Mouse (Mus musculus) heart, embryonic 16.5 days (tissue): Measurements from ENCODE around the gene Arhgap35. TPM values are rescaled to one million over a fixed set of nuclear protein-coding genes. Genes with fewer than 3 reads are reported as not detected.

ENCODE experiments used
- ATAC-seq: fragments of 200-750 bp; cut with Nextera tagmentation; replicated peaks from 2 replicates; pipeline ENCODE4 v1.8.0; 2017; ENCODE audit warnings: moderate number of reproducible peaks; ENCODE audit not compliant: insufficient read depth, low FRiP score; ENCODE audit errors: extremely low read depth
- H3K27ac ChIP-seq: fragments of 300-500 bp; sonication (generic); 2 replicates; pipeline ENCODE4 v1.5.1; 2014; ENCODE audit warnings: mild to moderate bottlenecking, low read length, control low read depth, moderate library complexity
- H3K27me3 ChIP-seq: fragments of 300-500 bp; sonication (generic); 2 replicates; pipeline ENCODE4 v1.6.1; 2014; ENCODE audit warnings: low read length, mixed read lengths; ENCODE audit not compliant: control insufficient read depth, insufficient read depth
- H3K36me3 ChIP-seq: fragments of 300-500 bp; sonication (generic); 2 replicates; pipeline ENCODE4 v1.6.1; 2014; ENCODE audit not compliant: control insufficient read depth, insufficient read depth
- H3K4me1 ChIP-seq: fragments of 300-500 bp; sonication (generic); 2 replicates; pipeline ENCODE4 v1.6.1; 2014; ENCODE audit warnings: low read length, mixed read lengths; ENCODE audit not compliant: control insufficient read depth, insufficient read depth
- H3K4me2 ChIP-seq: fragments of 300-500 bp; sonication (generic); 2 replicates; pipeline ENCODE4 v1.6.1; 2014; ENCODE audit warnings: low read depth, mild to moderate bottlenecking, control low read depth, low read length
- H3K4me3 ChIP-seq: fragments of 300-500 bp; sonication (generic); 2 replicates; pipeline ENCODE4 v1.5.1; 2014; ENCODE audit warnings: mild to moderate bottlenecking, control low read depth, low read length
- H3K9ac ChIP-seq: fragments of 300-500 bp; sonication (generic); 2 replicates; pipeline ENCODE4 v1.6.1; 2014; ENCODE audit warnings: low read length, control low read depth
- H3K9me3 ChIP-seq: fragments of 300-500 bp; sonication (generic); replicated peaks from 2 replicates; pipeline ENCODE4 v1.6.1; 2016; ENCODE audit warnings: low read length; ENCODE audit not compliant: control insufficient read depth
- WGBS: fragments of 180-500 bp; shearing (Covaris S2); extraction: QIAGEN DNeasy Blood & Tissue Kit; methylation state at CpG from one replicate; pipeline ENCODE4 v1.1.7; 2014; 5-methylcytosine and 5-hydroxymethylcytosine counted together
- polyA plus RNA-seq: library from polyadenylated mRNA; unstranded; fragments of >200 nt; fragmentation: Nextera tagmentation; extraction: Ambion mirVana; gene quantifications from 2 replicates; pipeline ENCODE4 v1.2.1, GENCODE M21; 2015

Arhgap35 gene
- polyA plus RNA-seq, 1 experiment from 2014 or later, result 12.9 TPM

DNA sequence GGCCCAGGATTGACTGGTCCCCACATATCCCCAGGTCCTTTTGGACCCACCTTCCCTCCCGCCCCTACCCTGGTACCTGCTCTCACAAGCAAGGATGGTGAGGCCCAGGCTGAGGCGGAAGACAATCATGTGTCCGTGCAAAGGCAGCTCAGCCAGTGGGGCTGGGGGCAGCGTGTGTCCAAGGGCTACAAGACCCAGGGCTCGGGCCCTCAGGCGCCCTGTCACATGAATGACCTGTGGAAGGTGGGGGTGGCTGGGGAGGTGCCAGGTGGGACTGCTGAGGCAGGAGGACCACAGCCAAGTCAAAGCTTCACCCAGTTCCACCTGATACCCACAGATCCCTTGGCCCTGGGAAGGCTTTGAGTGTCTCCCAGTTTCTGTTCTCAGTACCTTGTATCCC lies 153.1 kb downstream of the Arhgap35 start:
- Histone ChIP-seq H3K4me3 (no peak overlapping the region), H3K27me3 (peaks cover 5% of the 10 kb centered on the region; the same call in 1 of the 2 replicates), H3K4me1 (no peaks in the 10 kb centered on the region), H3K36me3 (no peaks in the 10 kb centered on the region), H3K4me2 (no peak overlapping the region), H3K27ac (no peak overlapping the region), H3K9me3 (peaks cover 3% of the 10 kb centered on the region; the same call in 1 of the 2 replicates), H3K9ac (no peak overlapping the region)
- WGBS, result 85% methylated on average over 6 of the region's 6 CpGs
- ATAC-seq, result no peak

- Histone ChIP-seq H3K4me3 (no peak overlapping the region), H3K4me2 (no peak overlapping the region), H3K9ac (no peak overlapping the region), H3K27ac (no peak overlapping the region), H3K9me3 (peaks cover 3% of the 10 kb centered on the region; the same call in 1 of the 2 replicates), H3K4me1 (no peaks in the 10 kb centered on the region), H3K27me3 (peaks cover 5% of the 10 kb centered on the region; the same call in 1 of the 2 replicates), H3K36me3 (no peaks in the 10 kb centered on the region)
- WGBS, result 65% methylated on average over 6 of the region's 6 CpGs
- ATAC-seq, result no peak
Observed at GRCm38 (mm10) chr7:16461151-16461550, 153.6 kb downstream of the Arhgap35 start.

- no peak overlapping the region for H3K9ac ChIP-seq
- peaks cover 5% of the 10 kb centered on the region; the same call in 1 of the 2 replicates for H3K27me3 ChIP-seq
- no peaks in the 10 kb centered on the region for H3K4me1 ChIP-seq
- H3K4me2 ChIP-seq, result no peak overlapping the region
- H3K4me3 ChIP-seq, result no peak overlapping the region
- peaks cover 3% of the 10 kb centered on the region; the same call in 1 of the 2 replicates for H3K9me3 ChIP-seq
- no peak for ATAC-seq
- 52% methylated on average over 13 of the region's 13 CpGs for WGBS
- no peak overlapping the region for H3K27ac ChIP-seq
- 0 out of 2 replicates have a peak, but pooled peaks cover 4% of the 10 kb centered on the region for H3K36me3 ChIP-seq
Observed at GRCm38 (mm10) chr7:16460566-16460965, 154.2 kb downstream of the Arhgap35 start.

DNA sequence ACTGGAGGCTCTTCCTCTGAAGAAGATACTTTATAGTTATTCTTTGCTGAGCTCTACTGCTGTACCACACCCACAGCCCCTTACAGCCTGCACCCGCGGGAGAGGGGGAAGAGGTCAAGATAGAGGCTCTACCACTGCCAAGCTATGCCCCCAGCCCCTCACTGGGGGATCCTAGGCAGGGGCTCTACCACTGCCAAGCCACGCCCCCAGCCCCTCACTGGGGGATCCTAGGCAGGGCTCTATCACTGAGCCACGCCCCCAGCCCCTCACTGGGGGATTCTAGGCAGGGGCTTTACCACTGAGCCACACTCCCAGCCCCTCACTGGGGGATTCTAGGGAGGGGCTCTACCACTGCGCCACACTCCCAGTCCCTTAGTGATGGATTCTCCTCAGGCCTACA lies 158.5 kb downstream of the Arhgap35 start:
- Histone ChIP-seq H3K9ac (no peak overlapping the region), H3K9me3 (peaks cover 3% of the 10 kb centered on the region; the same call in 1 of the 2 replicates), H3K27me3 (no peaks in the 10 kb centered on the region), H3K4me2 (no peak overlapping the region), H3K27ac (no peak overlapping the region), H3K4me1 (no peaks in the 10 kb centered on the region), H3K36me3 (0 out of 2 replicates have a peak, but pooled peaks cover 4% of the 10 kb centered on the region), H3K4me3 (no peak overlapping the region)
- no peak for ATAC-seq
- WGBS, result 84% methylated on average over 5 of the region's 5 CpGs

GRCm38 (mm10) chr7:16455016-16455415 lies 159.8 kb downstream of the Arhgap35 start:
- Histone ChIP-seq H3K27me3 (no peaks in the 10 kb centered on the region), H3K9ac (no peak overlapping the region), H3K36me3 (0 out of 2 replicates have a peak, but pooled peaks cover 4% of the 10 kb centered on the region), H3K4me3 (no peak overlapping the region), H3K9me3 (peaks cover 3% of the 10 kb centered on the region; the same call in 1 of the 2 replicates), H3K4me1 (no peaks in the 10 kb centered on the region), H3K27ac (no peak overlapping the region), H3K4me2 (no peak overlapping the region)
- WGBS, result 90% methylated on average over 14 of the region's 14 CpGs
- no peak for ATAC-seq

GRCm38 (mm10) chr7:16453118-16453711 lies 161.6 kb downstream of the Arhgap35 start:
- H3K9ac ChIP-seq, result peak overlapping the region; percentile 94
- peak overlapping the region; percentile 89 for H3K4me3 ChIP-seq
- 0 out of 2 replicates have a peak, but pooled peaks cover 4% of the 10 kb centered on the region for H3K36me3 ChIP-seq
- no peaks in the 10 kb centered on the region for H3K27me3 ChIP-seq
- peak; percentile 20 for ATAC-seq
- no peaks in the 10 kb centered on the region for H3K9me3 ChIP-seq
- H3K4me2 ChIP-seq, result peak overlapping the region; percentile 93
- WGBS, result under 1% methylated on average over 23 of the region's 23 CpGs
- no peaks in the 10 kb centered on the region for H3K4me1 ChIP-seq
- H3K27ac ChIP-seq, result peak overlapping the region; percentile 64

GRCm38 (mm10) chr7:16452587-16453073 lies 162.2 kb downstream of the Arhgap35 start, which contains the start of gene Tmem160:
Tmem160 (plus strand) TSS chr7:16452779.
- no peaks in the 10 kb centered on the region for H3K27me3 ChIP-seq
- H3K36me3 ChIP-seq, result 0 out of 2 replicates have a peak, but pooled peaks cover 4% of the 10 kb centered on the region
- peak; percentile 99 for ATAC-seq
- WGBS, result under 1% methylated on average over 30 of the region's 30 CpGs
- H3K4me2 ChIP-seq, result peak within 1 kb of the TSS; percentile 93
- no peaks in the 10 kb centered on the region for H3K4me1 ChIP-seq
- peak within 1 kb of the TSS; percentile 64 for H3K27ac ChIP-seq
- peak within 1 kb of the TSS; percentile 89 for H3K4me3 ChIP-seq
- peak within 1 kb of the TSS; percentile 94 for H3K9ac ChIP-seq
- no peaks in the 10 kb centered on the region for H3K9me3 ChIP-seq

DNA sequence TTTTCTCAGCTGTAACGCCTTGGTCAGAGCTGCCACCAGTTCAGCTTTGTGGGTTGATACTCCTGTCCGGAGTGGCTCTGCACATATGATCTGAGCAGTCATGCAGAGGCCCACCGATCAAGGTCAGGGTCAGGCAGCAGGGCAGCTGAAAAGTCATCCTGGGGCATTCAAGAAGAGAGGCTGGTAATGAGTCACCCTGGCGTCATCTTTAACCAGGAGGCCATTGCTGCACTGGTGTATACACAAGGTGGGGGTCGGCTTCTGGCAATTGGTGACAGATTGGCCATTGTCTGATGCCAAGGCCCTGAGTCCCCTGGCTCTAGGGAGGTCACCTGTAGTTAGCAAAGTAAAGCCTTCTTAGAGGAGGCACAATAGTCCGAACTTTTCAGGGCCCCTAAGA lies 163.1 kb downstream of the Arhgap35 start:
- 0 out of 2 replicates have a peak, but pooled peaks cover 4% of the 10 kb centered on the region for H3K36me3 ChIP-seq
- peak overlapping the region; percentile 14; the same call in 1 of the 2 replicates for H3K27ac ChIP-seq
- H3K4me3 ChIP-seq, result no peak overlapping the region
- no peaks in the 10 kb centered on the region for H3K4me1 ChIP-seq
- no peaks in the 10 kb centered on the region for H3K27me3 ChIP-seq
- H3K4me2 ChIP-seq, result no peak overlapping the region
- 69% methylated on average over 6 of the region's 6 CpGs for WGBS
- no peak overlapping the region for H3K9ac ChIP-seq
- H3K9me3 ChIP-seq, result no peaks in the 10 kb centered on the region
- ATAC-seq, result no peak
